Mouse (Mus musculus): ENCODE results near the gene Tex21. TPM values are rescaled to one million over a fixed set of nuclear protein-coding genes. Genes with fewer than 3 reads are reported as not detected.

The Tex21 gene
- total and polyA plus RNA-seq, 2 experiments: not detected

GRCm38 (mm10) chr12:76285418-76285817 lies 38.9 kb upstream of the Tex21 start:
- Histone ChIP-seq H3K4me1 (ENCODE audit: control insufficient read depth, insufficient read depth, low read length) (peaks cover 23% of the 10 kb centered on the region), H3K27ac (replicated peaks; ENCODE audit: insufficient read depth, low read depth, low read length) (no peak overlapping the region), H3K27me3 (ENCODE audit: control insufficient read depth, insufficient read depth, low read length) (no peaks in the 10 kb centered on the region), H3K4me3 (ENCODE audit: insufficient read depth, low read depth, low read length) (no peak overlapping the region), H3K36me3 (ENCODE audit: control insufficient read depth, insufficient read depth, low read length) (peaks cover 54% of the 10 kb centered on the region), H3K79me2 (ENCODE audit: control insufficient read depth, insufficient read depth, low read length) (peaks cover 3% of the 10 kb centered on the region; the same call in 1 of the 2 replicates), H3K9ac (ENCODE audit: low read depth, low read length) (no peak overlapping the region)
- 95% methylated on average over 6 of the region's 6 CpGs for WGBS
- no peak for TF ChIP-seq POLR2A (IDR thresholded peaks at IDR 0.05; ENCODE audit: extremely low read depth, insufficient read depth, low read length)
- TF ChIP-seq CTCF (IDR thresholded peaks at IDR 0.05; ENCODE audit: low read depth, low read length): no peak
- DNase-seq (ENCODE audit: extremely low read depth, low read depth, low spot score): no peak

DNA sequence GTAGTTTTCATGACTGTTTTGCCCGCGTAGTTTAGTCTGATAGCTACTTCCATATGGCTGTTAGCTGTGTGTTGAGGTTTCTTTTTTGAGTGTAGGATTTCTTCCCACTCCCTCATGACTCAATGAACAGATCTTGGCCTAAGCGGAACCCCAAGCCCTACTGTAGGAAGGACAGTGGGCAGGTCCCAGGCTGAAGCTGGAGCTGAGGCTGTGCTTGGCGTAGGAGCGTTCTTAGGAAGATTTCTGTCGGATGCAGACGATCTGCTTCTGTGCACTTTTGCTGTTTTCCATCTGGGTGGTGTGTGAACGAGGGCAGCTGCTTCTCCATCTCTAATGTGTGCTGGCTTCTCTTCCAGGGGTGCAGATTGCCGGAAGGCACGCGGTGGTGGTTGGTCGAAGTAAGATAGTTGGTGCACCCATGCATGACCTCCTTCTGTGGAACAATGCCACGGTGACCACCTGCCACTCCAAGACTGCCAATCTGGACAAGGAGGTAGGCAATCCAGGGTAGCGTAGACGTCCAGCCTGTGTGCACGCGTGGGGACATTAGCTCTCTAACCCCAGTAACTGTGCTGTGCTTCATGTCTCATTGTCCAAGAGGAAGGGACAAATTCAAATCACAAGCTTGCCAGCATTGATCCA lies 36.1 kb upstream of the Tex21 start:
- TF ChIP-seq CTCF (IDR thresholded peaks at IDR 0.05; ENCODE audit: low read depth, low read length) (no peak), POLR2A (IDR thresholded peaks at IDR 0.05; ENCODE audit: extremely low read depth, insufficient read depth, low read length) (no peak)
- H3K27ac ChIP-seq (replicated peaks; ENCODE audit: insufficient read depth, low read depth, low read length): peak overlapping the region; percentile 7; the same call in 1 of the 2 replicates
- H3K36me3 ChIP-seq (ENCODE audit: control insufficient read depth, insufficient read depth, low read length): peaks cover 50% of the 10 kb centered on the region
- H3K9ac ChIP-seq (ENCODE audit: low read depth, low read length): no peak overlapping the region
- no peak for DNase-seq (ENCODE audit: extremely low read depth, low read depth, low spot score)
- no peaks in the 10 kb centered on the region for H3K27me3 ChIP-seq (ENCODE audit: control insufficient read depth, insufficient read depth, low read length)
- H3K4me1 ChIP-seq (ENCODE audit: control insufficient read depth, insufficient read depth, low read length): peaks cover 21% of the 10 kb centered on the region
- no peak overlapping the region for H3K4me3 ChIP-seq (ENCODE audit: insufficient read depth, low read depth, low read length)
- 72% methylated on average over 17 of the region's 17 CpGs for WGBS
- peaks cover 3% of the 10 kb centered on the region; the same call in 1 of the 2 replicates for H3K79me2 ChIP-seq (ENCODE audit: control insufficient read depth, insufficient read depth, low read length)

DNA sequence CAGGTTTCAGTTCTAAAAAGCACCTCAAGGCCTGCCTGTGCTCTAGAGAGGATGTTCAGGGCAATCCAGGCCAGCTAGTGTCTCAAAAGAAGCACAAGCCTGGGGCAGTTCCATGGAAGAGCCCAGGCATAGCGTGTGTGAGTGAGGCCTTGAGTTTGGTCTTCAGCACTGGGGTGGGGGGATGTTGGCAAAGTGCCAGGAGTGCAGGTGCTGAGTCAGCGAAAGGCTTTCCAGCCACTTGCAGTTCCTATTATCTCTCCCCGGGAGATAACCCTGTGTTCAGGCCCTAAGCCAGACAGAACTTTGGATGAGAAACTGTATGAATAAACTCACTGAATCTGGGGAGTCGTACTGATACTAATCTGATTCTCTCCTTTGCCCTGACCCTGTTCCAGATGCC lies 35.6 kb upstream of the Tex21 start:
- WGBS: 8% methylated on average over 4 of the region's 4 CpGs
- Histone ChIP-seq H3K9ac (ENCODE audit: low read depth, low read length) (no peak overlapping the region), H3K36me3 (ENCODE audit: control insufficient read depth, insufficient read depth, low read length) (peaks cover 48% of the 10 kb centered on the region), H3K27me3 (ENCODE audit: control insufficient read depth, insufficient read depth, low read length) (no peaks in the 10 kb centered on the region), H3K4me3 (ENCODE audit: insufficient read depth, low read depth, low read length) (no peak overlapping the region), H3K79me2 (ENCODE audit: control insufficient read depth, insufficient read depth, low read length) (peaks cover 3% of the 10 kb centered on the region; the same call in 1 of the 2 replicates), H3K27ac (replicated peaks; ENCODE audit: insufficient read depth, low read depth, low read length) (peak overlapping the region; percentile 1), H3K4me1 (ENCODE audit: control insufficient read depth, insufficient read depth, low read length) (peaks cover 21% of the 10 kb centered on the region)
- peak; percentile 82 for DNase-seq (ENCODE audit: extremely low read depth, low read depth, low spot score)
- no peak for TF ChIP-seq CTCF (IDR thresholded peaks at IDR 0.05; ENCODE audit: low read depth, low read length)
- no peak for TF ChIP-seq POLR2A (IDR thresholded peaks at IDR 0.05; ENCODE audit: extremely low read depth, insufficient read depth, low read length)

DNA sequence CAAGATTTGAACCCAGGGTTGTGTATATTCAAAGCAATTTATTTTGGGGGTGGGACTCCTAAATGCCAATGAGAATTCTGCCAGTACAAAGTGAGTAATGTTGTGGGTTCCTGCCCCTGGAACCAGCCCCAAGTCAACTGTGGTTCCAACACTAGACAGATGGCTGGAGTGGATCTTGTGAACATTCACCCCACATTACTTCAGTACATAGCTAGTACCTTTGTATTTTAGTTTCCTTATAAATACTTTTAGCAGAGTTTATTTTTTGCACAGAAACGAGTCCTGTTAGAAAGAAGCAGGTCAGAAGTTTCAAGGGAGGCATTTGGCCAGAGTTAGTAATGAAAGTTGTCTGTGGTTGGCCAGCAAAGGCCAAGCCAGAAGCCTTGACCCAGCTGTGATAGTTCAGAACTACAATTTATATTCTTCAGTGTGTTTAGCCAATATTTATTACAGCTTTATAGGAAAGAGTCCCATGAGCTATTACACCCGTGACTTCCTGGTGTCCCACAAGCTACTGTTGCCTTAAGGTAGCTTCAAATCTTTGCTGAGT lies 34.6 kb upstream of the Tex21 start:
- DNase-seq (ENCODE audit: extremely low read depth, low read depth, low spot score): peak; percentile 69
- WGBS: 19% methylated on average over 2 of the region's 2 CpGs
- H3K79me2 ChIP-seq (ENCODE audit: control insufficient read depth, insufficient read depth, low read length): peaks cover 3% of the 10 kb centered on the region; the same call in 1 of the 2 replicates
- peak overlapping the region; percentile 41 for H3K27ac ChIP-seq (replicated peaks; ENCODE audit: insufficient read depth, low read depth, low read length)
- peaks cover 52% of the 10 kb centered on the region for H3K36me3 ChIP-seq (ENCODE audit: control insufficient read depth, insufficient read depth, low read length)
- peaks cover 21% of the 10 kb centered on the region for H3K4me1 ChIP-seq (ENCODE audit: control insufficient read depth, insufficient read depth, low read length)
- TF ChIP-seq POLR2A (IDR thresholded peaks at IDR 0.05; ENCODE audit: extremely low read depth, insufficient read depth, low read length) (no peak), CTCF (IDR thresholded peaks at IDR 0.05; ENCODE audit: low read depth, low read length) (no peak)
- H3K27me3 ChIP-seq (ENCODE audit: control insufficient read depth, insufficient read depth, low read length): no peaks in the 10 kb centered on the region
- H3K9ac ChIP-seq (ENCODE audit: low read depth, low read length): no peak overlapping the region
- H3K4me3 ChIP-seq (ENCODE audit: insufficient read depth, low read depth, low read length): no peak overlapping the region

GRCm38 (mm10) chr12:76280556-76280955 lies 34.0 kb upstream of the Tex21 start:
- peaks cover 21% of the 10 kb centered on the region for H3K4me1 ChIP-seq (ENCODE audit: control insufficient read depth, insufficient read depth, low read length)
- no peak overlapping the region for H3K9ac ChIP-seq (ENCODE audit: low read depth, low read length)
- peak overlapping the region; percentile 41 for H3K27ac ChIP-seq (replicated peaks; ENCODE audit: insufficient read depth, low read depth, low read length)
- no peaks in the 10 kb centered on the region for H3K27me3 ChIP-seq (ENCODE audit: control insufficient read depth, insufficient read depth, low read length)
- H3K79me2 ChIP-seq (ENCODE audit: control insufficient read depth, insufficient read depth, low read length): peaks cover 3% of the 10 kb centered on the region; the same call in 1 of the 2 replicates
- no peak overlapping the region for H3K4me3 ChIP-seq (ENCODE audit: insufficient read depth, low read depth, low read length)
- DNase-seq (ENCODE audit: extremely low read depth, low read depth, low spot score): peak; percentile 82
- TF ChIP-seq POLR2A (IDR thresholded peaks at IDR 0.05; ENCODE audit: extremely low read depth, insufficient read depth, low read length) (no peak), CTCF (IDR thresholded peaks at IDR 0.05; ENCODE audit: low read depth, low read length) (no peak)
- H3K36me3 ChIP-seq (ENCODE audit: control insufficient read depth, insufficient read depth, low read length): peaks cover 49% of the 10 kb centered on the region
- 53% methylated on average over 9 of the region's 9 CpGs for WGBS

GRCm38 (mm10) chr12:76278209-76278608 lies 31.7 kb upstream of the Tex21 start:
- peaks cover 27% of the 10 kb centered on the region for H3K36me3 ChIP-seq (ENCODE audit: control insufficient read depth, insufficient read depth, low read length)
- DNase-seq (ENCODE audit: extremely low read depth, low read depth, low spot score): no peak
- no peak for TF ChIP-seq POLR2A (IDR thresholded peaks at IDR 0.05; ENCODE audit: extremely low read depth, insufficient read depth, low read length)
- H3K9ac ChIP-seq (ENCODE audit: low read depth, low read length): no peak overlapping the region
- H3K79me2 ChIP-seq (ENCODE audit: control insufficient read depth, insufficient read depth, low read length): peaks cover 3% of the 10 kb centered on the region; the same call in 1 of the 2 replicates
- no peak overlapping the region for H3K27ac ChIP-seq (replicated peaks; ENCODE audit: insufficient read depth, low read depth, low read length)
- H3K27me3 ChIP-seq (ENCODE audit: control insufficient read depth, insufficient read depth, low read length): no peaks in the 10 kb centered on the region
- H3K4me1 ChIP-seq (ENCODE audit: control insufficient read depth, insufficient read depth, low read length): peaks cover 31% of the 10 kb centered on the region
- WGBS: 48% methylated on average over 6 of the region's 6 CpGs
- H3K4me3 ChIP-seq (ENCODE audit: insufficient read depth, low read depth, low read length): no peak overlapping the region

Measured in liver, adult 2 months (tissue).